Mouse (Mus musculus): ENCODE measurements around the gene Lce1h.

DNA sequence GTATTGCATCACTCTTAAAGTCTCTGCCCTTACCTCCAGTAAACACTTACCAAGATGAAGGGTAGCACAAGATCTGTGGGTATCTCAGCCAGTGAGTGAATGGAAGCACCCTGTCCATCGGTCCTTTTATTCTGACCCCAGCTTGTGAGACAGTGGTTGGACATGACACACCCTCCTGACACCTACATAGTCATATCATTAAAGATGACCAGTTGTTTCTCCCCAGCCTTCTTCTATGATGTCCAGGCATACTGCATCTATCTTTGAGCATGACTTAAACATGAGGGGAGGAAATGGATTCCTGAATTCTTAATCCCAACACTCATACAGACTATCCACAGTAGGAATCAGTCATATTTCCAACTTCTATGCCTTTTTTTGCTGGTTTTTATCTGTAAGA, 25.5 kb upstream of the Lce1h start, which contains the start of gene Lce1j:
- no peak for TF ChIP-seq POLR2A (IDR thresholded peaks at IDR 0.05; ENCODE audit: borderline replicate concordance, extremely low read depth, insufficient read depth, insufficient read length, poor library complexity, severe bottlenecking)
- no peak for TF ChIP-seq CTCF (IDR thresholded peaks at IDR 0.05; ENCODE audit: borderline replicate concordance, extremely low read depth, insufficient read depth, insufficient read length)

Measured in brain, embryonic 14.5 days (tissue).